Mouse (Mus musculus) testis, adult 2 months (tissue): ENCODE measurements at regions not wholly inside any gene's neighbourhood (a gene's known extent, or its start where the extent isn't known, plus 50 kb on each side); places are given as distances from the start of the nearest gene placed in this dataset.

Experiments
- H3K27ac ChIP-seq: fragments of 200-500 bp; 2 replicates; pipeline ENCODE4 v1.5.1; 2012; ENCODE audit warnings: low read depth, low read length; ENCODE audit not compliant: control insufficient read depth, insufficient read depth
- H3K27me3 ChIP-seq: fragments of 200-500 bp; 2 replicates; pipeline ENCODE4 v1.6.1; 2012; ENCODE audit warnings: mild to moderate bottlenecking, low read length, moderate library complexity; ENCODE audit not compliant: control insufficient read depth, insufficient read depth
- H3K36me3 ChIP-seq: fragments of 200-500 bp; 2 replicates; pipeline ENCODE4 v1.6.1; 2012; ENCODE audit warnings: mild to moderate bottlenecking, low read length; ENCODE audit not compliant: control insufficient read depth, insufficient read depth
- H3K4me1 ChIP-seq: fragments of 200-500 bp; 2 replicates; pipeline ENCODE4 v1.6.1; 2012; ENCODE audit warnings: low read length; ENCODE audit not compliant: control insufficient read depth, insufficient read depth
- H3K4me3 ChIP-seq: fragments of 200-500 bp; 2 replicates; pipeline ENCODE4 v1.5.1; 2012; ENCODE audit warnings: low read depth, mild to moderate bottlenecking, low read length, moderate library complexity, mixed read lengths; ENCODE audit not compliant: control insufficient read depth
- CTCF ChIP-seq: fragments of 200-500 bp; IDR thresholded peaks from 2 replicates; pipeline ENCODE4 v1.5.1; 2012; ENCODE audit warnings: low read depth, mild to moderate bottlenecking, inconsistent platforms, low read length, moderate library complexity; ENCODE audit not compliant: control insufficient read depth, insufficient read depth, insufficient replicate concordance
- POLR2A ChIP-seq: fragments of 200-500 bp; IDR thresholded peaks from 2 replicates; pipeline ENCODE4 v1.6.1; 2012; ENCODE audit warnings: low read depth, mild to moderate bottlenecking, inconsistent platforms, low read length, moderate library complexity; ENCODE audit not compliant: control insufficient read depth

GRCm38 (mm10) chr2:173368899-173369298, 92.6 kb upstream of the Pmepa1 start:
- Histone ChIP-seq H3K27me3 (no peaks in the 10 kb centered on the region), H3K4me1 (no peaks in the 10 kb centered on the region), H3K36me3 (no peaks in the 10 kb centered on the region), H3K4me3 (no peak overlapping the region), H3K27ac (no peak overlapping the region)
- TF ChIP-seq CTCF: no peak
- no peak for TF ChIP-seq POLR2A

- TF ChIP-seq POLR2A (no peak), CTCF (no peak)
- Histone ChIP-seq H3K27ac (no peak overlapping the region), H3K36me3 (no peaks in the 10 kb centered on the region), H3K27me3 (no peaks in the 10 kb centered on the region), H3K4me1 (no peaks in the 10 kb centered on the region), H3K4me3 (no peak overlapping the region)
Measured at GRCm38 (mm10) chr2:173376926-173377325, 100.6 kb upstream of the Pmepa1 start.

DNA sequence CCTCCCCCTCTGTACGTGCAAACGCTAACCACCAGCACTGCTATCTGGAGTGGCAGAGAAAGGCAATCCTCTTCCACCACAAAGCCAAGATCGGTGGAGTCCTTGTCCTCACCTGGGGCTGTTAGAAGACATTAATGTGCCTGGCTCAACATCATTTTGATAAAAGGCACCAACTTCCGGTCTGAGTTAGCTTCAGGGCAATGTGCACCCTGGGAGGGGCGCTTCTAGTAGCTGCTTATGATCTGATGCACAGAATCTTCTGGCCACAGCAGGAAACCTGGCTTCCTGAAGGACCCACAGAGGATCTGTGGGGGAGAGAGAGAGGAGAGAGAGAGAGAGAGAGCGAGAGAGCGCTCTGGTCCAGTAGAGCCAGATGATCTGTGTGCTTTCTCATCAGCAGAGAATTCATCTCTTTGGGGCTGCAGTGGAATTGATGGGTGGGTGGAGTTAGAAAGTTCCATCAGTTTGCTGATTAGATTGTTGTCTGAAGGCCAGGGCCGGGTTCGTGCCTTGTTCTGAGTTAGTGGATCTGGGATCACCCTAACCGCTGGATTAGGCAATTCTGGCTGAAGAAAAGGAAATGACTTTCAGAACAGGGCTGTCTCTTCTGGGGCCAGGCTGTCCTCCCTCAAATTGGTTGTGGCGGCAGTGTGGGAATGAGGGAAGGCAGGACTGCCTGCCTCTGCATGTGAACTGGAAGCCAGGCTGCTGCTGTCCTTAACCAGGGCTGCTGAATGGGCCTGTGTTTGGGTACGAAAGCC, 101.3 kb upstream of the Pmepa1 start:
- H3K27me3 ChIP-seq: no peaks in the 10 kb centered on the region
- no peaks in the 10 kb centered on the region for H3K4me1 ChIP-seq
- no peak overlapping the region for H3K4me3 ChIP-seq
- no peak overlapping the region for H3K27ac ChIP-seq
- H3K36me3 ChIP-seq: no peaks in the 10 kb centered on the region
- no peak for TF ChIP-seq POLR2A
- TF ChIP-seq CTCF: no peak

DNA sequence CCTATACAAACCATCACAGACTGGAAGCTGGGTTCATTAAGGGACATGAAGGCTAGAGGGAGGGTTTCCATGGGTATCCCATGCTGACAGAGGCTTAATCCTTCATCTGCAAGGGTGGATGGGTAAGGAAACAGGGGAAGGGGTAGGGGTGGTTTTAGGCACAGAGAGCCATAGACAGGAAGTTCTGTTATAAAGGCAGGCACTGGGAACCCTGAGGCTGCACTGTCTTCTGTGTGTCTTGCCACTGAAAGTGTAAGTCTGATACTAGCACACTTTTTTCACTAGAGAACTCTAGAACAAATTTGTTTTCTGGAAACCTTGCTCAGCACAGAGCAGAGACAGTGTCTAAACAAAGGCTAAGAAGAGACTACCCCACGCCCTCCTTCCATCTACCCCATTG, 103.4 kb upstream of the Pmepa1 start:
- Histone ChIP-seq H3K27me3 (no peaks in the 10 kb centered on the region), H3K36me3 (no peaks in the 10 kb centered on the region), H3K27ac (no peak overlapping the region), H3K4me3 (no peak overlapping the region), H3K4me1 (no peaks in the 10 kb centered on the region)
- TF ChIP-seq POLR2A (no peak), CTCF (no peak)

- no peaks in the 10 kb centered on the region for H3K36me3 ChIP-seq
- TF ChIP-seq POLR2A: no peak
- no peaks in the 10 kb centered on the region for H3K4me1 ChIP-seq
- H3K27ac ChIP-seq: no peak overlapping the region
- no peaks in the 10 kb centered on the region for H3K27me3 ChIP-seq
- no peak overlapping the region for H3K4me3 ChIP-seq
Measured at GRCm38 (mm10) chr2:173380341-173380761, 104.0 kb upstream of the Pmepa1 start.

DNA sequence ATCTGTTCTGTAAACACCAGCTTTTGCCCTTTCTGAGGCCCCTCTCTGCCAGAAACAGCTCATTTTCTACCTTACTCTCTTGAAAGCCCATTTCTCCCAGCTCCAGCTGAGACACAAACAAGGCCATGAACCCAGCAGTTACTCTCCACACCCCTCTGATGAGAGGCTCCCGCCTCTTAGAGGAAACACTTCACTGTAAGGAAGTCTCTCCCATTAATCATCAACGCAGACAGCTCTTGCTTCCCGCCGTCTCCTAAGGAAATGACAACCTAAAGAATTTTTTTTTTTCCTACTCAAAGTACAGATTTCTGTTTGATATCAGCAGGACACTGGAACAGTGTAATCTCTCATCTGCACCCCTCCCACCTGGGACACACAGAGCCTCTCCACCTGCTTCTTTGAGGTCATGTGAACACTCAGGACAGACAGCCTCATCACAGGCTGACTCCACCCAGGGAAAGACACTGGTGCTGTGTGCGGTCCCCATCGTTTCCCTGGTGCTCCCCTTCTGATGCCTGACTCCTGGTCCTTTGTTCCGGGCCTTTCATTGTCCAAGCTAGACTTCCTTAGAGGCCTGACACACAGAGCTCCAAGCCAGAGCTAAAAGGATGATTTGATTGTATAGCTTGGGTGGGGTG, 106.0 kb upstream of the Pmepa1 start:
- TF ChIP-seq CTCF (no peak), POLR2A (no peak)
- Histone ChIP-seq H3K27me3 (no peaks in the 10 kb centered on the region), H3K27ac (no peak overlapping the region), H3K4me3 (no peak overlapping the region), H3K4me1 (no peaks in the 10 kb centered on the region), H3K36me3 (no peaks in the 10 kb centered on the region)

GRCm38 (mm10) chr2:173384935-173385586, 108.7 kb upstream of the Pmepa1 start:
- no peak for TF ChIP-seq CTCF
- TF ChIP-seq POLR2A: no peak
- no peaks in the 10 kb centered on the region for H3K4me1 ChIP-seq

More at GRCm38 (mm10) chr2:173384935-173385586, 108.7 kb upstream of the Pmepa1 start:
- H3K4me3 ChIP-seq: no peak overlapping the region
- no peak overlapping the region for H3K27ac ChIP-seq
- no peaks in the 10 kb centered on the region for H3K36me3 ChIP-seq
- no peaks in the 10 kb centered on the region for H3K27me3 ChIP-seq
